Mouse (Mus musculus): ENCODE data around the gene Gm13275.
"Not testable (repeated sequence)": the region's sequence is repeated elsewhere in the genome, so short reads cannot be mapped to it uniquely, and the experiment has no call there.

- TF ChIP-seq CTCF (conservative IDR thresholded peaks at IDR 0.05; ENCODE audit: low read length); POU5F1 (IDR thresholded peaks at IDR 0.05; ENCODE audit: borderline replicate concordance, low read length): not testable (repeated sequence)
Observed at GRCm38 (mm10) chr4:88782335-88782734, 12.0 kb upstream of the Gm13275 start.
